Mouse (Mus musculus) cerebellum, postnatal 4 days (tissue): Measurements from ENCODE around the gene Scn11a.

Experiments used
- DNase-seq, 2 experiments: peaks; one replicate each; pipeline ENCODE4 v3.0.0; 2022; ENCODE audit warnings: low spot score in 2 of 2, mixed read lengths in 1 of 2

Scn11a gene

DNA sequence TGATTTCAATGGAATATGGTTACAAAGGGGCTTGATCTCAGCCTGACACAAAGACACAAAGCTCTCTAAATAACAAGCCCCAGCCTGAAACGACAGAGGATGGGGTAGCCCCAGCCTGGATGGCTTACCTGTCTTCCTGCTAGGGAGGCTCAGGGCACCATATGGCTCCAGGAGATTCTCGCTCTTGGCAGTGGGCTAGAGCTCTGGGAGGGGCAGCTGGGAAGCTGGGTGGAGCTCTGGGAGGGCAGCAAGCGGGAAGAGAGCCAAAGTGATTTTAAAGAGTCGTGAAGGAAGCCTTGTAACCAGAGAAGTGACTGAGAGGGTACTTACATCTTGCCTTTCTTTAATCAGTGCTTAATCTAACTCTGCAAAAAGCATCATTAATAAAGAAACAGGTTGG is at the start of gene Scn11a:
Gene Scn11a, minus strand, starts transcription at position 160 of the 400 bp plus-strand sequence.
- no peak for DNase-seq

DNA sequence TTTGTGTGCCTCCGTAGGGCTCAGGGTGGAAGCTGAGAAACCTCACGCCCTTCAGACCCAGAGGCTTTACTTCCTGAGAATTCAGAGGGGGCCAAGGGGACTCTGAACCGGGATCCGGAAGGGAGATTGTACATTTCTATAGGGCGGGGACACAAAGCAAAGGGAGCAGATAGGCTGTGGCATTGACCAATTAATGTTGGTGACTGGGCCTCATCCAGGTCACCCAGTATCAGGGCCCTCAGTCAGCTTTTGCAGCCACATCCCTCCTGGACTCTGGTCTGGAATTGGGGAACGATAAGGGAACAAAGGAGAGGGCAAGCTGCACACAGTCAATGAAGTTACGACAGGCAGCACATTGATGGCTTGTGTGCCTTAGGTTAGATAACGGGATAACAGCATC is 28.9 kb upstream of the Scn11a start:
- no peak for DNase-seq

DNA sequence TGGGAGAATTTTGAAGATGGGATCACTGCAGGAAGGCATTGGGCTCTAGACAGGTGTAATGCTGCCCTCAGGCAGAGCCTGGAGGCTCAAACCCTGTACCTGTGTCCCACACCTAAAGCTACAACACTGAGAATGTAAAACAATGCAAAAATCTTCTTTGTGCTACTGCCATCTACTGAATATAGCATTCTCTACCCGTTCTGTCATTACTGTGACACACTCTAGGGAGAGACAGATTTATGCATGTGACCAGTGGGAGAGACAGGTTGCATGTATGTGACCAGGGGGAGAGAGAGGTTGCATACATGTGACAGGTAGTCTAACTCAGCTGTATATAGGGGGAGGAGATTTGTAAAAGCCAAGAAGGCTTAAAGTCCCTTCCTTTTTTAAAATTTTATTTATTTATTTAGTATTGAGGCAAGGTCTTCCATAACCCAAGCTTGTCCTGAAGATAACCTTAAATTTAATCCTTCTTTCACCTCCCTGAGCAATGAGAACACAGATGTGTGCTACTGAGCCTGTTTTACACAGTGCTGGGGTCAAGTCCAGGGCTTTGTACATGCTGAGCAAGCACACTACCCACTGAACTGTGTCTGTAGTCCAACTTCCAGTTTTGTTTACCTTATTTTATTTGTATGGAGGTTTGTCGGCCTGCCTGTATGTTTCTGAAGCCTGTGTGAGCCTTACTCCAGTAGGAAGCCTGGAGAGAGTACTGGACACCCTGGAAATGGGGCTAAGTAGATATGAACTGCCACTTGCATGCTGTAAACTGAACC is 28.0 kb upstream of the Scn11a start:
- no peak for DNase-seq

DNA sequence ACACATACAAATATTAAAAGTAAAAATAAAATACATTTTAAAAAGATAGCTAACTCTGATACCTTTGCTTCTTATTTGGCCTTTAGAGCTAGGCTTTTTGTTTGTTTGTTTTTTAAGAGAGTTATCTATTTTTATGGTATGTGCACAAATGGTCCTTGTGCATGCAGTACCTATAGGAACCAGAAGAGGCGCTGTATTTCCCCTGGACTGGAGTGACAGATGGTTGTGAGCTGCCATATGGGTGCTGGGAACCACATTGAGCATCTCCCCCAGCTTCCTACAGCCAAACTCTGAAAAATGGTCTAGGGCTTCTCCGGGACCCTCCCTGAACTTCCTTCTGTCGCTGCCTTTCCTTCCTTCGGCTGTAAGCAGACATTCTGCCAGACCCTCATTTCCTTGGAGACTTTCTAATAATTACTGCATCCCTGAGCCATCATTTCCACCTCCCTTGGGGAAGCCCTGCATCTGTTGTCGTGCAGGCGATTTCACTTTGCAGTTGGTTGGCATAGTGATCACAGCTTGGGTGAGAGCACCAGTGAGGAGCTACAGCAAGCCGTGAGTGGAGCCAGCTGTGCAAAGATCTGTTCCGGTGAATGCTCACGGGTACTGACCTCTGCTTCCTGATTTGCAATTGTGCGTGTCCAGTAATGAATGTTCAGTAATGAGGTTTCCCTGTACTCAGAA is 27.2 kb upstream of the Scn11a start:
- DNase-seq = peak in 1 of 2 experiments; percentile 27

DNA sequence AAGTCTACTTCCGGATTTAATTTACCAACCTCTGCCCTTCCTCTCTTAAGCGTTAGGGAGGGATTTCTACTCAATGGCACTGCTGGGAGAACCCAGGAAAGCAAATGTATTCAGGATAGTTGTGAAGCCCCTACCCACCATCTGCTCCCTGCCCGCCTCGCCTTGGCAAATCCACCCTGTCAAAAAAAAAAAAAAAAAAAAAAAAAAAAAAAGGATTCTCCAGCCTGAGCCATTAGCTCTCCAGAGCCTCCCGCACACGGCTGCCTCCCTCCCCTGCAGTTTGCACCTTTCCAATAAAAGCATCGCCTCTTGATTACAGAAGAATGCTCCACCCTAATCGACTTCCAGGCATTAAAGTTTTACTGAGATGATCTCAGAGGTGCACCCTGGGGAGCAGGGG is 24.0 kb upstream of the Scn11a start:
- DNase-seq = no peak

DNA sequence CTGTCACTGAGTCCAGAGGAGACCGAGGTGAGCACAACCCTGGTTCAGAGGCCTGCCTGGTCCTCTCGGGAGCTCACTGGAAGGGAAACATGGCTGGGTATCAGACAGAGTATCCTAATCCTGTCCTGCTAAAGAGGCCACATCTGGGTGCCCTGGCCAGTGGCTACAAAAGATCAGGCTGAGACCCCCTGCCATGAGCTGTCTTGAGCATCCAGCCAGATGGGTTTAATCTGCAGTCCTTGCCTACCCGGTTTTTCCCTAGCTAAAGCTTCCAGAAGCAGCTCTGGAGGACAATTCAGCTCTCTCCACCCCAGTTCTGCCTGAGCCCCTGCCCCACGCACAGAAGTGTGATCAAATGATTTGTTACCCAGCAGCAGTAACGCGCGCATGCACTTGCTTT is 23.4 kb upstream of the Scn11a start:
- no peak for DNase-seq

DNA sequence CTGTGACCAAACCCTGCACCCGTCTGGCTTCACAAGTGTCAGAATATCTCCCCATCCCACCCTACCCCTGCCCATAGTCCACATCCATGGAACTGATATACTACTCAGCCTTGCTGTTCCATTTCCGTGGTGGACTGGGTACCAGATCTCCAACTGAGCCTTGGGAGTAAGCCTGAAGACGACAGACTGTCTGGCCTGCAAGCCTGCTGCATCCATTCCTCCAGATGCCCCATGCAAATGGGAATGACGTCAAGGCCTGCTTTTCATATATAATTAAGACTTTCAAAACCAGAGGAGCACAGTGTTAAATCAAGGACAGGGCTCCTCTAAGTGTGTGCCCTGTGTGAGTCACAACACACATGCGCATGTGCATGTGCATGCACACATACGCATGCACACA is 21.9 kb upstream of the Scn11a start:
- DNase-seq = no peak

DNA sequence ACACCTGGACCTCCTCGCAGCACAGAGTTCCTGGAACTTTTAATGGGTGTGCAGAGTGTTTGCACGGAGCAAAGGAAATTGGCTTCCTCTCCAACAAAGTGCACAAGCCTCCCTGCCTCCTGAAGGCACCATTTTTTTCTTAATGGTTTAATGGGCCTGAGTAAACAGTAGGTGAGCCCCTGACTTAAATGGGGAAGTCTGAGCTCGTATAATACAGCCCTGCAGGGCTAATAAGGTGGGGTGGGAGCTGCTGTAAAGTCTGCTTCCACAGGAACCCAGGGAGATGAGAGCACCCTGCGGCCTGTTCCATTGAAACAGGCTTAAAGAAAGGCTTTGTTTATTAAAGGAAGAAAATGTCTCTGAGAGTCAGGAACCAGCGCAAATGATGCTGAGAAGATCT is 19.5 kb upstream of the Scn11a start:
- DNase-seq = no peak

DNA sequence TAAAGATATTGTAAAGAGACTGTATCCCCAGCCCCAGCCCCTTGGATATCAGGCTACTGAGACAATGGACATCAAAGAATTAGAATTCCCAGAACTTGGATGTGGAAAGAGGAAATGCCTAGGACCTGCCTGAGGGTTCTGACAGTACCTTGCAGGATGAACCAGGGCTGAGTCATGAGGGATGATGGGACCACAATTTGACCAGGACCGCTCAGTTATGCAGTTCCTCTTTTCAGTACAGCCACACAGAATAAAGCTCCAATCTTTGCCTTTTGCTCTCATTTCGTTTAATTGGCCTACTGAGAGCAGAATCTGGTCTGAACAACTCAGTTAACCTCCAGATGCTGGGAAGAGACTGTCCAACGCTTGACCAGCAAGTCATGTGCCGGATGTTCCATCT is 18.3 kb upstream of the Scn11a start:
- no peak for DNase-seq

DNA sequence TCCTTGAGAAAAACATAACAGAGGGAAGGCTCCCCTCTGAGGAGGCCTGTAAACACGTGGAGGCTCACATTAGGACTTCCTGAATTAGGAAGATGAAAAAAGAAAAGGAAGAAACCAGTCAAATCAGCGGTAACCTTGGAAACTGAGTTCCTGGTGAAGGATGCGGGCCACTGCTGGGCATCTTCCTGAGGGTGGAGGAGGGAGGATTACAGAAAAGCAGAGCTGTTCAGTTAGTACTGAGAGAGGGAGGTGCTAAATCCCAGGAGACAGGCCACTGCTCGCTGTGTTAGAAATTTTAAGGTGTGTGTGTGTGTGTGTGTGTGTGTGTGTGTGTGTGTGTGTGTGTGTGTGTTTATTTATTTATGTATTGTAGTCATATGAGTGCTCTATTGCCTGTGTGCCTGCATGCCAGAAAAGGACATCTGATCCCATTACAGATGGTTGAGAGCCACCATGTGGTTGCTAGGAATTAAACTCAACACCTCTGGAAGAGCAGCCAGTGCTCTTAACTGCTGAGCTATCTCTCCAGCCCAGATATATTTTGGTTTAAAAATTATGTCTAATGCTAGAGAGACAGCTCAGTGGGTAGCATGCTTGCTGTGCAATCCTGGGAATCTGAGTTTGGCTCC is 17.4 kb upstream of the Scn11a start:
- no peak for DNase-seq

DNA sequence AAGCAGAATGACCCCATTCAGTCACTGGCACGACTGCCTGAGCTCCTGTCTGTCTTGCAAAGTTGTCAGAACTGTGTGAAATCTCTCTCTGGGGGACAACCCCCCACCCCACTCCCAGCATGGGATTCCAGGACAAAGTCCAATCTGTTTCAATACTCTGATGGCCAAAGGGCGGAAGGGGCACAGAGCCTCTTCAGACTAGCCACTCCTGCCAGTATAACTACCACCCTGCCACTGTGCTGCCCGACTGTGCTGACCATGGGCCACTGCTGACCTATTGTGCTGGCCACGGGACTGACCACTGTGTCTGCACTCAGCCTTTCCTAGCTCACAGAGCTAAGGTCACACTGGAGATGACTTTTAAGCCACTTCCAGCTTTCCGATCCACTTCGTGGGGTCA is 16.8 kb upstream of the Scn11a start:
- no peak for DNase-seq

DNA sequence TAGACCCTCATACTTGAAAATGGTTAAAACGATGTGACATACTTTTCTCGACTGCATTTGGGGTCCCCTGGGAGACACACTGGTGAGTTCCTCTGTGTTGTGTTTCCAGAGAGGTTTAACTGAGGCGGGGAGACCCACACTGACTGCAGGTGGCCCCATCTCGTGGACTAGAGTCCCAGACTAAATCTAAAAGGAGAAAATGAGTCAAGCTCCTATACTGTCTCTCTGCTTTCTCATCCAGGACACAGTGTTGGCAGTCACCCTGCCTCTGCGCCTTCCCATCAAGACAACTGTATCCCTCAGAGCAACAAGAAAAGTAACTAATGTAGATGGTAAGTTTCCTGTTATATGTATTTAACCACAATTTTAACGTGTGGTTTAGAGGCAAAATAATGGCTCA is 15.9 kb upstream of the Scn11a start:
- DNase-seq = no peak

DNA sequence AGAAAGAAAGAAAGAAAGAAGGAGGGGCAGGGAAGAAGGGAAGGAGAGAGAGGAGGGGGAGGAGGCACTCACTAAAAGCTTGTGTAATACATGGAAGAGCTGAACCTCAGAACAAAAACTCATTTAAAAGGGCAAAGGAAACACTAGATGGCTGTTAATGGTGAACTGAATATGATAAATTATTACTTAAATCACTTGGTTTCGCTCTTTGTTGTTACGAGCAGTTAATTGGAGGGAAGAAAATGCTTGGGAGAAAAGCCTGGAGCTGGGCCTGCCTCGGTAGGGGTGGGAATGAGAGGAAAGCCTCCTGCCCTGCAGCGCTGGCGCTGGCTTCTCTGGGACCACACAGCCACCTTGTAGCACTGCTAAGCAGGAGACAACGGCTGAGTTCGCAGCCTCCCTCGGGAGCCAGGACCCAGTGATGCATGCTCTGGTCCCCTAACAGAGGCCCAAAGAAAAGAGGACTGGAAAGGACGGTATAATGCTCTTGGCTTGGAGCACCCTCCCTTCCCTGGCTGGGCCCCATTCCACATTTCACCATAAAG is 10.4 kb upstream of the Scn11a start:
- no peak for DNase-seq

DNA sequence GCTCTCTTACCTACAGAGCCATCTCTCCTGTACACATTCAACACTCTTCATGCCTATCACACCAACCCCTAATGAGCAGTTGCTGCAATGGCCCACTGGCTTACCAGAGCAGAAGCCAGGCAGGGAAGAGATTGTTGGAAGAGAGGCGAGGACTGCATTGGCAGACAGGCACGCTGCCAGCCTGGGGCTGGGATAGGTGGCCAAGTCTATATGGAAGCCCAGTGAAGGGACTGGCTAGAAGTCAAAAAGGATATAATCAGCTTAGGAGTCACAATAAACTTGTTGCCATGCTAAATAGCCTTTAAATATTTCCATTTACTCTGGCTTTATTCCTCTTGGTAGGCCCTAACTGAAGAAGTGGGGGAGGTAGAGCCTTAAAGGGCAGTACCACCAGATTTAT is 5.7 kb upstream of the Scn11a start:
- DNase-seq = peak in 1 of 2 experiments; percentile 32

DNA sequence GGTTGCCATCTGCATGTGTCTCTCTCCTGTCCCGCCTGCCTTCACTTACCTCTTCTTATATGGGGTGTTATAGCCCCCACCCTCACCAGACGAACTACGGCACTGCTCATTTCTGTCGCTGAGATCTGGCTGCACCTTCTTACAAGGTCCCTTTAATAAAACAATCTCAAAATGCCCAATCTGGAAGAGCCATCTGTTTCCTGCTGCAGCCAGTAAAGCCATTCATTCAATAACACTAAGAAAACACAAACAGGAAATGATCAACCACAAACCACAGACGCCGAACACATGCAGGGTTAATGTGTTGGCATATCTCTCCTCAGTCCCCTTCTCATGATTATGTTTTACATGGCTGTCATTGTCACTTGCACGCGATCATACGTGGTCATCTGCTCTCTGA is 1.5 kb downstream of the Scn11a start:
- DNase-seq = no peak

DNA sequence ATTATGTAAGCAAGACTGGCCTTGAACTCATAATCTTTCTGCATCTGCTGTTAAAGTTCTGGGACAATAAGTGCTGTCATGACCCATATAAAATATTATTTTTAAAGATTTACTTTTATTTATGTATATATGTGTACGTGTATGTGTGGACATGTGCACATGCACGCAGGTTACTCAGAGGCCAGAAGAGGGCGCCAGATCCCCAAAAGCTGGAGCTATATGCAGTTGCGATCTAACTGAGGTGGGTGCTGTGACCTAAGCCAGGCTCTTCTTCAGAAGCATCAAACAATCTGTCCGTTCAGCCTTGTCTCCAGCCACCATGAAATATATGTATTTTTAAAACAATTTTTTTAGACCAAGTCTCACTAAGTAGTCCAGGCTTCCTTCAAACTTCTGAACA is 11.6 kb downstream of the Scn11a start:
- no peak for DNase-seq

DNA sequence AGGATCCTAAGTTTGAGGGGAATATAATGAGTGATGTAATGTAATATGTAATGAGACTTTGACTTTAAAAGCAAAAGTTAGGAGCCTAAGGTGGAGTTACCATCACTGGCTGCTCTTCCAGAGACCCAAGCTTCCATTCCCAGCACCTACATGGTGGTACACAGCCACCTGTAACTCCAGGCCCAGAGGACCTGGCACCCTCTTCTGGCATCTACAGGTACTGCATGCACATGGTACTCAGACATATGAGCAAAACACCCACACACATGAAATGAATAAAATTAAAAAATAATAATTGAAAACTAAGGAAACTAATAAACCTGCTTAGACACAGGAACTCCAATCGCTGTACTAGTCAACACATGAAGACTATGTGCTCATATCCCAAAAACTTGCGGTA is 18.8 kb downstream of the Scn11a start:
- DNase-seq = no peak

DNA sequence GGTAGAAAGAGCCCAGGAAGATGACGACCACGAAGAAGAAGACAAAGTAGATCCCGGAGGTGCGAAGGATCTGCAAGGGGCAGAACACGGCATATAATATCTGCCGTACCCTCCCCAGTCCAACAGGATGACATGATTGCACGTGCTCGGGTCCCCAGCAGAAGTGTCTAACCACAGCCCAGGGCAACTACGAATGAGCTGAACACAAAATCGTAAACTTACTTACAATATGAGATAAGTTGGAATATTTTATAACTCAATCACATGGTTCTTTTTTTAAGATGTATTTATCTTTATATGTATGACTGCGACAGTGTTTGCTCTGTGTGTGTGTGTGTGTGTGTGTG is 20.8 kb downstream of the Scn11a start:
- DNase-seq = no peak

DNA sequence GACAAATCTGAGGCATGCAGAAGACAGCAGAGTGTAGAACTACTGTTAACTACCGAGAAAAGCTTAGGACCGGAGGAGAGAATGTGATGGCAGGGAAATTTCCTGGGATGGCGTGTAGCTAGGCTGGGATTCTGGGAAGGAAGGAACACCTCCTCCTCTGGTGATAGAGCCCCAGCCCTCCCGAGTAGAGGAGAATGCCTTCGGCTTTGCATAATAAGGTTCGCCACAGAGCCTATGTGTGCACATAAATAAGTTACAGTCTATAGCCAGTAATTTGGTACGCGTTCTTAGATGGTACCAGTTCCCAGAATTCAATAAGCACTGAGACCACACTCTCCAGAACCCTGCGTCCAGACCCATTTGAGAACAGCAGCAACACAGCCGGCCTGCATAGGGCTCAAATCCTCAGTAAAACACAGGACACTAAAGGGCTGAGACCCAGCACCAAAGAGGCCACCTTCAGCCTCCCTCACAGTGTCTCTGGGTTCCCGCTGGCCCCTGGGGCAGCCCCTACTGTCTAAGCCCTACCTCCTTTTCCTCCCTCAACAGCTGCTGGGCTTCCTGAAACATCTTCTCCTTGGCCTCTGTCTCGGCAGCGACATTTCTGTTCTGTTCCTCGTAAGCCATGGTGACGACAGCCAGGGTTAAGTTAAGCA is 21.3 kb downstream of the Scn11a start:
- DNase-seq = no peak

DNA sequence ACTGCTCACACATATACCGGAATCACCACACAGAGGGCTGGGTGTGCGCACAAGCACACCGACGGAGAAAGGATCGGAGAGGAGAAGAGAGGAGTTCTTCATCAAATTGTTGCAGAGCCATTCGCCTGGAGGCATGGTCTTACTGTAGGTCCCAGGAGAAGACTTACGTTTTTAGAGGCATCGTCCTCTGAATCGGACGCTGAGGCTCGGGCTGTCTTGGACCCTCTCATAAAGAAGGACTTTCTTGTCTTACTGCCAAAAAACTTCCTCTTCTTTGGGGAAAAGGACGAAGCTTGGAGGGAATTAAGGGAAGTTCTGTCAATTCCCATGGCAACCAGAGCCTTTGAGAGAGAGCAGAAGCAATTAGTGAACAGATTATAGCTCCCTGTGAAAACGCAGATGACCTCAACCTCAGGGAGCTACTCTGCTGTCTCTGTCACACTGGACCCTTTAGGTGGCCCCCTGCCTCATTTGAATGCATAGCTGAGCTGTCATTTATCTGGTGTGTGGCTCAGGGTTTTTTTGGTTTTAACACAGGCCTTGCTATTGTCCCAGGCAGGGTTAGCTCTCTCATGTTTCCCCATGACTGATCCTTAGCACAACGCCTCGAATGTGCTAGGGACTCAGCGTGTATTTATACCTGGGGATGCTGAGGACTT is 22.0 kb downstream of the Scn11a start:
- no peak for DNase-seq

DNA sequence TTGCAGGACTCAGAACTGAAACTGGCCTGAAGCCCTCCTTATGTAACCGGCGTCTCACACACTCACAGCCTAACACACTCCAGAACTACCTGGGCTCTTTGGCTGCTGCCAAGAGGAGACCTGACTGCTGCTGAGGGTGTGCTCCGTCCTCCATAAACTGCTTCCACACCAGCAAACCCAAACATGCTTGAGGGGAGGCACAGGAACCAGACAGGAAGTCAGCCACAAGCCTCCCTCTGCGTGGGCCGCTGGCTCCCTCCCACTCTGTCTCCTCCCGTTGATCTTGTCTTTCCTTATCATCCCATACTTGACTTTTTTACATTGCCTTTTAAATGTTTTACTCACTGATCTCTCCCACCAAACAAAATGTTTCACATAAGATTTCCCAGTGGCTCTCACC is 23.8 kb downstream of the Scn11a start:
- DNase-seq = no peak

DNA sequence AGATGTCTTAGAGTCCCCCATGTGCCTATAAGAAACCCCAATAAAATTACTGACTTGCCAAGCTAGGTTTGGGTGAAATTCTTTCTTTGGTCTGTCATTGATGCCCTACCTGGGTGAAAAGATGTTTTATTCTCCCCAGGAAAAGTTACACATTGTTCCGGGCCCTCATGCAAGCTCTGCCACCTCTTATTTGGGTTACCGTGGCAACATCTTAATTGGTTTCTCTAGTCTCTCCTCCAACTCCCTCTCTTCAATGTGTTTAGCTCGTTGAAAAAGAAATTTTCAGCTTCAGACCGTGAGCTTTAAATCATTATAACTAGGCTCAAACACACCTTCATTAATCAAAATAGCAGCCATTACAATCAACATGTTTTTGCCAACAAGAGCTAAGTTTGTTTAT is 28.5 kb downstream of the Scn11a start:
- no peak for DNase-seq
